Mouse (Mus musculus): ENCODE measurements around the gene 4833427G06Rik. TPM values are rescaled to one million over a fixed set of nuclear protein-coding genes. Genes with fewer than 3 reads are reported as not detected.

Gene 4833427G06Rik
- polyA plus RNA-seq, 1 experiment, result 2.0 TPM

DNA sequence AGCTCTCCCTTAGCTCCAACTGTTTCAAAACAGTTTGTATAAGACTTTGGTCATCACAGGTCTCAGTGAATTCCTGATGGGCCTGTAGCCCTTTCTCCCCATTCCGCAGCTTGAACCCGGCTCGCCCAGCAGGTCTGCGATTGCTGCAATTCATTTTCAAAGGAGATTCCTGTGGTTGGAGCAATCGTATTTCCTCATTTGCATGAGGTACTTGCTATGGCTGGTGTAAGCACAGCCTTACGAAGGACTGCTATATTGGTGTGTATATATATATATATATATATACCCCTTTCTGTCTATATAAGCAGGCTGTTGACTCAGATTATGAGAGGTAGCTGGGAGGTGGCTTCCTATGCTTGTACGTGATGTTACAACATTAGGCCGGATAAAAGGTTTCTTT, 69.6 kb downstream of the 4833427G06Rik start:
- no peak overlapping the region for H3K4me3 ChIP-seq (ENCODE audit: insufficient read depth, poor library complexity, severe bottlenecking)
- H3K79me2 ChIP-seq (ENCODE audit: control insufficient read depth, insufficient read depth), result no peaks in the 10 kb centered on the region
- H3K27me3 ChIP-seq (ENCODE audit: control insufficient read depth, insufficient read depth, insufficient read length), result no peaks in the 10 kb centered on the region
- H3K79me3 ChIP-seq (ENCODE audit: low read depth), result no peaks in the 10 kb centered on the region
- TF ChIP-seq MYOG (IDR thresholded peaks at IDR 0.05; ENCODE audit: control insufficient read depth, extremely low read depth, insufficient read length) (no peak), USF1 (IDR thresholded peaks at IDR 0.05; ENCODE audit: low read depth) (no peak), CTCF (IDR thresholded peaks at IDR 0.05; ENCODE audit: control insufficient read depth, insufficient read depth, insufficient read length) (no peak)
- no peak overlapping the region for H3ac ChIP-seq (ENCODE audit: control insufficient read depth, insufficient read length, low read depth)
- no peaks in the 10 kb centered on the region for H3K36me3 ChIP-seq (ENCODE audit: control insufficient read depth, insufficient read depth)

- H3K27me3 ChIP-seq (ENCODE audit: control insufficient read depth, insufficient read depth, insufficient read length), result no peaks in the 10 kb centered on the region
- TF ChIP-seq MYOD1 (IDR thresholded peaks at IDR 0.05; ENCODE audit: control insufficient read depth, insufficient read length, low read depth), result no peak
- TF ChIP-seq USF1 (IDR thresholded peaks at IDR 0.05; ENCODE audit: low read depth), result no peak
- no peak for TF ChIP-seq MAX (IDR thresholded peaks at IDR 0.05)
- no peaks in the 10 kb centered on the region for H3K79me2 ChIP-seq (ENCODE audit: control insufficient read depth, insufficient read depth)
- no peaks in the 10 kb centered on the region for H3K79me3 ChIP-seq (ENCODE audit: low read depth)
- no peaks in the 10 kb centered on the region for H3K36me3 ChIP-seq (ENCODE audit: control insufficient read depth, insufficient read depth)
- H3K4me3 ChIP-seq (ENCODE audit: insufficient read depth, poor library complexity, severe bottlenecking), result no peak overlapping the region
- no peak overlapping the region for H3ac ChIP-seq (ENCODE audit: control insufficient read depth, insufficient read length, low read depth)
Measured at GRCm38 (mm10) chr9:51031603-51032002, 70.3 kb downstream of the 4833427G06Rik start.

Small RNA genes within 50 kb of the gene (microRNA-seq; reads per million reads assigned to microRNA genes)
- gene Mir34b (ENCODE audit: borderline microRNAs expressed) (806 reads per million, percentile 85 among the genes with 10 or more reads in this experiment), gene Mir34c (ENCODE audit: borderline microRNAs expressed) (23,568 reads per million, percentile 99 among the genes with 10 or more reads in this experiment)

Other genes with a start within 250 kb of the 4833427G06Rik start
- gene Sik2, start 93.0 kb downstream of the 4833427G06Rik start, polyA plus RNA-seq (2012; fragmentation: generic; extraction: Trizol), result 9.1 TPM
- not detected for gene Btg4, start 41.2 kb downstream of the 4833427G06Rik start, polyA plus RNA-seq (2012; fragmentation: generic; extraction: Trizol)
- 28.8 TPM for gene Layn, start 25.0 kb downstream of the 4833427G06Rik start, polyA plus RNA-seq (2012; fragmentation: generic; extraction: Trizol)
- 0.01 TPM for gene Gm32742, start 63.4 kb upstream of the 4833427G06Rik start, polyA plus RNA-seq (2012; fragmentation: generic; extraction: Trizol)
- gene Pou2af1, start 111.6 kb upstream of the 4833427G06Rik start, polyA plus RNA-seq (2012; fragmentation: generic; extraction: Trizol), result 0.01 TPM
- gene Colca2, start 176.5 kb upstream of the 4833427G06Rik start, polyA plus RNA-seq (2012; fragmentation: generic; extraction: Trizol), result 0.20 TPM
- not detected for gene 1810046K07Rik, start 226.8 kb upstream of the 4833427G06Rik start, polyA plus RNA-seq (2012; fragmentation: generic; extraction: Trizol)

Measured in C2C12 (cell line).